Mouse (Mus musculus) frontal cortex, postnatal 14 days (tissue): Measurements from ENCODE around the gene Trappc5.

Source experiments
- DNase-seq, 2 experiments: peaks; one replicate each; pipeline ENCODE4 v3.0.0; 2022; ENCODE audit warnings: low spot score in 2 of 2

Trappc5 gene

GRCm38 (mm10) chr8:3676131-3676992, at the start of gene Trappc5:
Gene Trappc5 (plus strand): TSS chr8:3676299.
- DNase-seq, result peak; percentile 88 to 94

- no peak for DNase-seq
These were observed 49.1 kb upstream of the Trappc5 start for GRCm38 (mm10) chr8:3626971-3627370.

GRCm38 (mm10) chr8:3628014-3628413, 48.1 kb upstream of the Trappc5 start:
- no peak for DNase-seq

GRCm38 (mm10) chr8:3630647-3631477, 45.2 kb upstream of the Trappc5 start, which contains the start of gene Stxbp2:
Gene Stxbp2 (plus strand): TSS chr8:3630955.
- DNase-seq, result no peak

- no peak for DNase-seq
These were observed 44.6 kb upstream of the Trappc5 start for GRCm38 (mm10) chr8:3631478-3631875.

GRCm38 (mm10) chr8:3645804-3646203, 30.3 kb upstream of the Trappc5 start:
- DNase-seq, result no peak

- DNase-seq, result no peak
These were observed 29.1 kb upstream of the Trappc5 start for GRCm38 (mm10) chr8:3646824-3647531.

- no peak for DNase-seq
These were observed 28.5 kb upstream of the Trappc5 start for GRCm38 (mm10) chr8:3647561-3647960.

- DNase-seq, result no peak
These were observed 27.8 kb upstream of the Trappc5 start for GRCm38 (mm10) chr8:3648268-3648667.

- no peak for DNase-seq
These were observed 27.1 kb upstream of the Trappc5 start for GRCm38 (mm10) chr8:3648990-3649389.

- no peak for DNase-seq
These were observed 23.3 kb upstream of the Trappc5 start for GRCm38 (mm10) chr8:3652845-3653244.

- DNase-seq, result no peak
These were observed 21.2 kb upstream of the Trappc5 start for GRCm38 (mm10) chr8:3654726-3655508.

GRCm38 (mm10) chr8:3655526-3655925, 20.6 kb upstream of the Trappc5 start, which contains the start of gene Retn:
Gene Retn (plus strand): TSS chr8:3655770.
- no peak for DNase-seq

GRCm38 (mm10) chr8:3656725-3657381, 19.2 kb upstream of the Trappc5 start:
- peak; percentile 42 to 49 for DNase-seq

- no peak for DNase-seq
These were observed 15.2 kb upstream of the Trappc5 start for GRCm38 (mm10) chr8:3660889-3661288.

- DNase-seq, result no peak
These were observed 11.7 kb upstream of the Trappc5 start for GRCm38 (mm10) chr8:3664405-3664804.

GRCm38 (mm10) chr8:3665507-3665906, 10.6 kb upstream of the Trappc5 start, which contains the start of gene Mcemp1:
Gene Mcemp1 (plus strand): TSS chr8:3665754.
- DNase-seq, result no peak

- no peak for DNase-seq
These were observed 5.7 kb upstream of the Trappc5 start for GRCm38 (mm10) chr8:3670388-3670787.

GRCm38 (mm10) chr8:3671980-3672491, 4.1 kb upstream of the Trappc5 start, which contains the start of gene Fcor:
Gene Fcor (minus strand): TSS chr8:3672362.
- DNase-seq, result peak; percentile 75 to 86

- DNase-seq, result no peak
These were observed 1.4 kb upstream of the Trappc5 start for GRCm38 (mm10) chr8:3674671-3675070.
